Mouse (Mus musculus): ENCODE measurements at regions not wholly inside any gene's neighbourhood (a gene's known extent, or its start where the extent isn't known, plus 50 kb on each side); places are given as distances from the start of the nearest gene placed in this dataset.
A peak's percentile ranks its signal among the peaks of the same experiment; 100 is the strongest.

GRCm38 (mm10) chr6:116829341-116829740 is 112.6 kb upstream of the Tmem72 start:
- Histone ChIP-seq H3K27me3 (ENCODE audit: control insufficient read depth, insufficient read depth, low read length) (no peaks in the 10 kb centered on the region), H3K9me3 (ENCODE audit: control insufficient read depth, low read length) (no peaks in the 10 kb centered on the region), H3K36me3 (ENCODE audit: control insufficient read depth, insufficient read depth, low read length) (no peaks in the 10 kb centered on the region), H3K4me2 (ENCODE audit: low read depth, low read length) (no peak overlapping the region), H3K4me3 (ENCODE audit: low read depth, low read length) (no peak overlapping the region), H3K4me1 (ENCODE audit: control insufficient read depth, insufficient read depth, low read length) (no peaks in the 10 kb centered on the region), H3K9ac (replicated peaks; ENCODE audit: low read depth, low read length) (no peak overlapping the region), H3K27ac (ENCODE audit: low read depth, low read length) (no peak overlapping the region)
- WGBS: 34% methylated on average over 2 of the region's 2 CpGs
- peak; percentile 54 for ATAC-seq (ENCODE audit: low read depth)

GRCm38 (mm10) chr6:116845990-116846862 is 129.5 kb upstream of the Tmem72 start:
- no peaks in the 10 kb centered on the region for H3K36me3 ChIP-seq (ENCODE audit: control insufficient read depth, insufficient read depth, low read length)
- 90% methylated on average over 11 of the region's 11 CpGs for WGBS
- ATAC-seq (ENCODE audit: low read depth): no peak

GRCm38 (mm10) chr6:116848538-116849093 is 131.9 kb upstream of the Tmem72 start:
- ATAC-seq (ENCODE audit: low read depth): no peak

More at GRCm38 (mm10) chr6:116845990-116846862, 129.5 kb upstream of the Tmem72 start:
- no peak overlapping the region for H3K9ac ChIP-seq (replicated peaks; ENCODE audit: low read depth, low read length)
- H3K4me2 ChIP-seq (ENCODE audit: low read depth, low read length): no peak overlapping the region
- no peaks in the 10 kb centered on the region for H3K27me3 ChIP-seq (ENCODE audit: control insufficient read depth, insufficient read depth, low read length)
- no peak overlapping the region for H3K4me3 ChIP-seq (ENCODE audit: low read depth, low read length)
- H3K27ac ChIP-seq (ENCODE audit: low read depth, low read length): no peak overlapping the region
- no peaks in the 10 kb centered on the region for H3K9me3 ChIP-seq (ENCODE audit: control insufficient read depth, low read length)
- H3K4me1 ChIP-seq (ENCODE audit: control insufficient read depth, insufficient read depth, low read length): no peaks in the 10 kb centered on the region

GRCm38 (mm10) chr6:116854029-116854428 is 137.3 kb upstream of the Tmem72 start:
- no peaks in the 10 kb centered on the region for H3K36me3 ChIP-seq (ENCODE audit: control insufficient read depth, insufficient read depth, low read length)
- ATAC-seq (ENCODE audit: low read depth): no peak
- H3K9me3 ChIP-seq (ENCODE audit: control insufficient read depth, low read length): no peaks in the 10 kb centered on the region
- H3K4me1 ChIP-seq (ENCODE audit: control insufficient read depth, insufficient read depth, low read length): no peaks in the 10 kb centered on the region
- no peak overlapping the region for H3K4me3 ChIP-seq (ENCODE audit: low read depth, low read length)
- no peaks in the 10 kb centered on the region for H3K27me3 ChIP-seq (ENCODE audit: control insufficient read depth, insufficient read depth, low read length)
- no peak overlapping the region for H3K27ac ChIP-seq (ENCODE audit: low read depth, low read length)
- WGBS: 68% methylated on average over 6 of the region's 6 CpGs
- no peak overlapping the region for H3K4me2 ChIP-seq (ENCODE audit: low read depth, low read length)
- no peak overlapping the region for H3K9ac ChIP-seq (replicated peaks; ENCODE audit: low read depth, low read length)

More at GRCm38 (mm10) chr6:116848538-116849093, 131.9 kb upstream of the Tmem72 start:
- H3K9me3 ChIP-seq (ENCODE audit: control insufficient read depth, low read length): no peaks in the 10 kb centered on the region
- H3K4me3 ChIP-seq (ENCODE audit: low read depth, low read length): no peak overlapping the region
- no peaks in the 10 kb centered on the region for H3K36me3 ChIP-seq (ENCODE audit: control insufficient read depth, insufficient read depth, low read length)
- no peaks in the 10 kb centered on the region for H3K27me3 ChIP-seq (ENCODE audit: control insufficient read depth, insufficient read depth, low read length)
- no peak overlapping the region for H3K4me2 ChIP-seq (ENCODE audit: low read depth, low read length)
- H3K4me1 ChIP-seq (ENCODE audit: control insufficient read depth, insufficient read depth, low read length): no peaks in the 10 kb centered on the region
- H3K27ac ChIP-seq (ENCODE audit: low read depth, low read length): no peak overlapping the region
- H3K9ac ChIP-seq (replicated peaks; ENCODE audit: low read depth, low read length): no peak overlapping the region
- WGBS: 80% methylated on average over 10 of the region's 10 CpGs

GRCm38 (mm10) chr6:116856093-116856492 is 139.4 kb upstream of the Tmem72 start:
- no peaks in the 10 kb centered on the region for H3K36me3 ChIP-seq (ENCODE audit: control insufficient read depth, insufficient read depth, low read length)
- H3K4me2 ChIP-seq (ENCODE audit: low read depth, low read length): no peak overlapping the region
- H3K27ac ChIP-seq (ENCODE audit: low read depth, low read length): no peak overlapping the region
- H3K4me3 ChIP-seq (ENCODE audit: low read depth, low read length): no peak overlapping the region
- H3K27me3 ChIP-seq (ENCODE audit: control insufficient read depth, insufficient read depth, low read length): no peaks in the 10 kb centered on the region
- ATAC-seq (ENCODE audit: low read depth): no peak
- WGBS: 79% methylated on average over 2 of the region's 2 CpGs
- no peak overlapping the region for H3K9ac ChIP-seq (replicated peaks; ENCODE audit: low read depth, low read length)
- no peaks in the 10 kb centered on the region for H3K4me1 ChIP-seq (ENCODE audit: control insufficient read depth, insufficient read depth, low read length)
- no peaks in the 10 kb centered on the region for H3K9me3 ChIP-seq (ENCODE audit: control insufficient read depth, low read length)

- 95% methylated on average over 1 of the region's 1 CpGs for WGBS
- H3K9ac ChIP-seq (replicated peaks; ENCODE audit: low read depth, low read length): no peak overlapping the region
Observed at GRCm38 (mm10) chr6:116856917-116857491, 140.3 kb upstream of the Tmem72 start.

GRCm38 (mm10) chr6:116863130-116863529 is 146.4 kb upstream of the Tmem72 start:
- WGBS: 53% methylated on average over 2 of the region's 2 CpGs

More at GRCm38 (mm10) chr6:116856917-116857491, 140.3 kb upstream of the Tmem72 start:
- Histone ChIP-seq H3K27me3 (ENCODE audit: control insufficient read depth, insufficient read depth, low read length) (no peaks in the 10 kb centered on the region), H3K27ac (ENCODE audit: low read depth, low read length) (no peak overlapping the region), H3K36me3 (ENCODE audit: control insufficient read depth, insufficient read depth, low read length) (no peaks in the 10 kb centered on the region), H3K4me3 (ENCODE audit: low read depth, low read length) (no peak overlapping the region), H3K9me3 (ENCODE audit: control insufficient read depth, low read length) (no peaks in the 10 kb centered on the region), H3K4me2 (ENCODE audit: low read depth, low read length) (no peak overlapping the region), H3K4me1 (ENCODE audit: control insufficient read depth, insufficient read depth, low read length) (no peaks in the 10 kb centered on the region)
- ATAC-seq (ENCODE audit: low read depth): no peak

GRCm38 (mm10) chr6:116863626-116864025 is 146.9 kb upstream of the Tmem72 start:
- ATAC-seq (ENCODE audit: low read depth): no peak
- no peak overlapping the region for H3K9ac ChIP-seq (replicated peaks; ENCODE audit: low read depth, low read length)
- H3K4me1 ChIP-seq (ENCODE audit: control insufficient read depth, insufficient read depth, low read length): no peaks in the 10 kb centered on the region
- H3K27me3 ChIP-seq (ENCODE audit: control insufficient read depth, insufficient read depth, low read length): no peaks in the 10 kb centered on the region
- no peak overlapping the region for H3K4me3 ChIP-seq (ENCODE audit: low read depth, low read length)
- no peaks in the 10 kb centered on the region for H3K9me3 ChIP-seq (ENCODE audit: control insufficient read depth, low read length)
- no peak overlapping the region for H3K27ac ChIP-seq (ENCODE audit: low read depth, low read length)
- no peaks in the 10 kb centered on the region for H3K36me3 ChIP-seq (ENCODE audit: control insufficient read depth, insufficient read depth, low read length)
- WGBS: 85% methylated on average over 2 of the region's 2 CpGs
- H3K4me2 ChIP-seq (ENCODE audit: low read depth, low read length): no peak overlapping the region

More at GRCm38 (mm10) chr6:116863130-116863529, 146.4 kb upstream of the Tmem72 start:
- ATAC-seq (ENCODE audit: low read depth): no peak
- no peak overlapping the region for H3K4me2 ChIP-seq (ENCODE audit: low read depth, low read length)
- H3K4me3 ChIP-seq (ENCODE audit: low read depth, low read length): no peak overlapping the region
- H3K27me3 ChIP-seq (ENCODE audit: control insufficient read depth, insufficient read depth, low read length): no peaks in the 10 kb centered on the region
- no peaks in the 10 kb centered on the region for H3K4me1 ChIP-seq (ENCODE audit: control insufficient read depth, insufficient read depth, low read length)
- H3K27ac ChIP-seq (ENCODE audit: low read depth, low read length): no peak overlapping the region
- no peaks in the 10 kb centered on the region for H3K36me3 ChIP-seq (ENCODE audit: control insufficient read depth, insufficient read depth, low read length)
- no peak overlapping the region for H3K9ac ChIP-seq (replicated peaks; ENCODE audit: low read depth, low read length)
- H3K9me3 ChIP-seq (ENCODE audit: control insufficient read depth, low read length): no peaks in the 10 kb centered on the region

GRCm38 (mm10) chr6:116893299-116893698 is 176.6 kb upstream of the Tmem72 start:
- Histone ChIP-seq H3K4me3 (ENCODE audit: low read depth, low read length) (no peak overlapping the region), H3K4me2 (ENCODE audit: low read depth, low read length) (no peak overlapping the region), H3K9me3 (ENCODE audit: control insufficient read depth, low read length) (no peaks in the 10 kb centered on the region), H3K4me1 (ENCODE audit: control insufficient read depth, insufficient read depth, low read length) (0 out of 2 replicates have a peak, but pooled peaks cover 2% of the 10 kb centered on the region), H3K27me3 (ENCODE audit: control insufficient read depth, insufficient read depth, low read length) (no peaks in the 10 kb centered on the region), H3K9ac (replicated peaks; ENCODE audit: low read depth, low read length) (no peak overlapping the region), H3K27ac (ENCODE audit: low read depth, low read length) (no peak overlapping the region), H3K36me3 (ENCODE audit: control insufficient read depth, insufficient read depth, low read length) (no peaks in the 10 kb centered on the region)
- 77% methylated on average over 8 of the region's 8 CpGs for WGBS
- ATAC-seq (ENCODE audit: low read depth): no peak
